Mouse (Mus musculus): ENCODE measurements at regions not wholly inside any gene's neighbourhood (a gene's known extent, or its start where the extent isn't known, plus 50 kb on each side); places are given as distances from the start of the nearest gene placed in this dataset.

DNA sequence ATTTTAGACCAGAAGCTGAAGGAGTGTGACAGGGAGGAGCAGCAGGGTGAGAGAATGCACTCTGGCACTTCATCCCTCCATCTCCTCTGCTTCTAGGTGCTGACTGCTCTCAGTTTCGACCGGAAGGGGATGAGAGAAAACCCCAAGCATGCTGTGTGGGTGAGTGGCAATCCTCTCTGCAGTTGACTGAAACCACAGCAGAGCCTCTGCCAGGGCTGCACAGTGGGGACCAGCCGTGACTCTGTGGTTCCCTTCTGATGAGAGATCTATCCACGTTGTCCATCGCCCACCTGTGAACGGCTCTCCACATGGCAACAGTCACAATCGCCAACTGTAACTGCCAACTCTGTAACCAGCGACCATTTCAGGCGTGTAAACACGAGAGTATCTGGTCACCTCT is 64.6 kb upstream of the Ptpn13 start:
- TF ChIP-seq CTCF (IDR thresholded peaks at IDR 0.05; ENCODE audit: low read depth) (no peak), EP300 (IDR thresholded peaks at IDR 0.05; ENCODE audit: low read depth) (no peak)
